Mouse (Mus musculus) megakaryocyte, adult 5-6 weeks (primary cell): ENCODE measurements around the gene Gimap9. TPM values are rescaled to one million over a fixed set of nuclear protein-coding genes. Genes with fewer than 3 reads are reported as not detected.

ENCODE experiments used
- ATAC-seq: 2 replicates; pipeline ENCODE4 v1.8.0; 2016; ENCODE audit warnings: mild to moderate bottlenecking, inconsistent platforms; ENCODE audit not compliant: poor library complexity, severe bottlenecking
- total RNA-seq, 2 experiments: library from RNA; stranded (forward) in 1 of 2; stranded (reverse) in 1 of 2; fragments of 153-499, 151-499 nt in 1 of 2; fragments of 221-1000, 200-1000 nt in 1 of 2; gene quantifications; 2 replicates each; pipeline versions ENCODE4 v1.2.3 to v1.2.4; 2015 to 2017

Gimap9 gene
- total RNA-seq, 2 experiments from 2014 or later = 5.0 to 8.9 TPM

DNA sequence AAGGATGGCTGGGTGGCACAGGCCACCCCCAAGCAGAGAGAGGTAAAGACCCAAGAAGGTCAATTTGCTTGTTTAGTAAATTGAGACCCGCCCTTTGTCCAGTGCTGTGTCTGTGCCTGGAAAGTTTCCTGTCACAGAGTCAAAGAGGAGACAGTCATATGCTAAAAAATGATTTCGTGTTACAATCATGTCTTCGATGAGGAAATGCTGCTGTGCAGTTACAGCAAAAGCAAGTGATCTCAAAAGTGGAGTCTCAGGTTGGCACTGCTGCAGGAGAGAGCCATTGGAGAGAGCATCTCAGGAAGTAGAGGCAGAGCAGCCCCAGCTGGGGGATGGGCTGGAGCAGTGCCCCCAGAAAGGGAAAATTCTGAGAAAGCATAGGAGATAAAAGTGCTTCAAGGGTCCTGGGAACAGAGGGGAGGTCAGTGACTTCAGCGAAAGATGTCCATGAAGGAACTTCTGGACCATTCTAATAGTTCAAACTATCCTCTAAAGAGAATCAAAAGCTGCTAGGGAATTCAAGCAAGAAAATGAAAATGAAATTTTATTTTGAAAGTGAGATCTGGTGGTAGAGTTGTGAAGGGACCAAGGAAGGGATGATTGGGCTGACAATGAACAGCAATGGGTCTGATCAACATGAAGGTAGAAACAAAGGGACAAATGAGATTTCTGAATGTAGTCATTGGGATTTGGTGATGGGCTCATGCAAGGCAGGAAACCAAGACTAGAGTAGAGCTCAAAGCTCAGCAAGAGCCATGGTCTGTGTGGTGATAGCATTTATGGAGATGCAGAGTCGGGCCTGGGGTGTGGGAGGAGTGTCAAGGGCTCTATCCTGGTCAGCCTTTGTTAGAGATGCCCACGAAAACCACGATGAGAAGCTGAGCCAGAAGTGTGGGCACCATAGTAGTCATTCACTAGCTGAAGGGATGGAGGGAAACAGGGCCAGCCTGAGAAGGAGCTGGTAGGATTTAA lies 10.1 kb downstream of the Gimap9 start:
- no peak for ATAC-seq

DNA sequence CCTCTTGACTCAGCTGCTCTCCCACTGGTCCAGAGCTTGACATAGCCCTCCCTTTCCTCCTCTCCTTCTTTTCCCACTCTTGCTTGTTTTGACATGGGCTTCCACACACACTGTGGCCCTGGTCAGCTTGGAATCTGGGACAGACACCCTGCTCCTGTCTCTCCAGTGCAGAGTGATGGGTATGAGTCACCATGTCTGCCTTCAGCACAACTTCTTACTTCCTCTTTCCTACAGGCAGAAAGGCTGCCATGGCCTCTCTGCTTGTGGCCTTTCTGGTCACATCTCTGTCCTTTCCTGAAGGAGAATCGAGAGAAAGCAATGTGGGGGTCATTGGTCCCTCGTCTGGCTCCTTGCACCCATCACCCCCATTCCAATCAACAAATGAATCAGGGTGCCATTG lies 11.1 kb downstream of the Gimap9 start:
- ATAC-seq = peak; percentile 90

- no peak for ATAC-seq
Measured at GRCm38 (mm10) chr6:48689320-48689719, 13.4 kb downstream of the Gimap9 start.

DNA sequence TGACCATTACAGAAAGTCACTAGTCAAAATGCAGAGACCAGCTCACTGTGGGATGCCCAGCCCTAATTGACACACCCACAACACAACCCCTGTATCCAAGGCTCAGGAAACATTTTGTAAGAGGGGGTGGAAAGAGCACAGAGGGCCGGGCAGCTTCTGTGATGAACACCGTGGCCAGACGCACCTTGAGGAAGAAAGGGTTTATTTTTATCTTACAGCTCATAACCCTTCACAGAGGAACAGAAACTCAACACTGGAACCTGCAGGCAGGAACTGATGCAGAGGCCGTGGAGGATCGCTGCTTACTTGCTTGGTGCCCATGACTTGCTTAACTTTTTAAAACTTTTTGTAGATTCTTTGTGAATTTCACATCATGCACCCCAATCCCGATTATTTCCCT lies 17.0 kb downstream of the Gimap9 start:
- ATAC-seq = no peak

- no peak for ATAC-seq
Measured at GRCm38 (mm10) chr6:48696830-48697554, 21.1 kb downstream of the Gimap9 start.

GRCm38 (mm10) chr6:48697555-48697930 lies 21.6 kb downstream of the Gimap9 start:
- no peak for ATAC-seq

DNA sequence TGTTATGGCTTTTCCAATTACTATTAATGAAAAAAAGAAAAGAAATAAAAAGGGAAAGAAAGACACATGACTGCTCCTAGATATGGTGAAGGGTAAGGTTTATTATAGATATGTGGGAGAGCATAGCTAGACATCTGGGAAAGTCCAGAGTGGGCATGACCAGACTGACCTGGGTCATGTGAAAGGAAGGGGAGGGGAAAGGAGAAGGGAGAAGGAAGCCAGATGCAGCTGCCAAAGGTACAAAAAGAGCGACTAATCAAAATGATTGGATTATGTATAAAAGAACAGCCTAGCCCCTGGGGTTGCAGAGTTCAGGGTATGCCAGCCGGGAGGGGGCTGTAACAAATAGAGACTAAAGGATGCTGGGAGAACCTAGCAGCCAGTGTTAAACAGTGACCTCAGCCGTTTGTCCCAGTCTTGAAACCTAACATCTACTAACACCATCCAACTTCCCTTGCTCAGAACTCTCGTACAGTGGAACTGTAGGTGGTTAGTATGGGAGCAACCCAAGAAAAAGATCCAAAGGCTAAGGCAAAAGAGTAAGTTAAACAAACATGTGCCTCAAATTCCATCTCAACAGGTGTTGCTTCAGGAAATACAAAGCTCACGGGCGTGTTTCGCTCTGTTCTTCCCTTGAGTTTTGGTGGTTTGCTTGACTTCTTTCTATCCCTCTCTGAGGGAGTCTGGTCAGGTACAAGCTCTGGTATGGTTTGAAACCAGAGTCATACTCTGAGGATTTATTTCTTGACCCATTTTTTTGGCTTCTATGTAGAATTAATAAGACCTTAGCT lies 22.3 kb downstream of the Gimap9 start:
- ATAC-seq = no peak

DNA sequence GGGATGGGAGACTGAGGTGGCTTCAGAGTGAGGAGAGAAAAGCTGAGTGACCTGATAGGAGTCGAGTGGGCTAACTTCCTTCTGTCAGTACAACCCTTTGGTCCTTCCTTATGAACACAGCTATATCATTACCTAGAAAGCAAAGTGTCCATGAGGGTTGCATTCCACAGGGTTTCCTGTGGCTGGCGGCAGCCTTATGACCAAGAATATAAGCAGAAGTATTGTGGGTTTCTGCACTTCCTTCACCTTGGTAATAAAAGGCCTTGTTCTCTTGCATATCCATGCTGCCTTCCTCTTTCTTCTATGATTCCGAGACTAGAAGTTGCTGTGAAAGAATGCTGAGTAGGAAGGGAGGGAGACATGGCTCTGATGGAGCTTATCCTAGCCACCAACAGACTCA lies 23.0 kb downstream of the Gimap9 start:
- peak; percentile 78 for ATAC-seq

DNA sequence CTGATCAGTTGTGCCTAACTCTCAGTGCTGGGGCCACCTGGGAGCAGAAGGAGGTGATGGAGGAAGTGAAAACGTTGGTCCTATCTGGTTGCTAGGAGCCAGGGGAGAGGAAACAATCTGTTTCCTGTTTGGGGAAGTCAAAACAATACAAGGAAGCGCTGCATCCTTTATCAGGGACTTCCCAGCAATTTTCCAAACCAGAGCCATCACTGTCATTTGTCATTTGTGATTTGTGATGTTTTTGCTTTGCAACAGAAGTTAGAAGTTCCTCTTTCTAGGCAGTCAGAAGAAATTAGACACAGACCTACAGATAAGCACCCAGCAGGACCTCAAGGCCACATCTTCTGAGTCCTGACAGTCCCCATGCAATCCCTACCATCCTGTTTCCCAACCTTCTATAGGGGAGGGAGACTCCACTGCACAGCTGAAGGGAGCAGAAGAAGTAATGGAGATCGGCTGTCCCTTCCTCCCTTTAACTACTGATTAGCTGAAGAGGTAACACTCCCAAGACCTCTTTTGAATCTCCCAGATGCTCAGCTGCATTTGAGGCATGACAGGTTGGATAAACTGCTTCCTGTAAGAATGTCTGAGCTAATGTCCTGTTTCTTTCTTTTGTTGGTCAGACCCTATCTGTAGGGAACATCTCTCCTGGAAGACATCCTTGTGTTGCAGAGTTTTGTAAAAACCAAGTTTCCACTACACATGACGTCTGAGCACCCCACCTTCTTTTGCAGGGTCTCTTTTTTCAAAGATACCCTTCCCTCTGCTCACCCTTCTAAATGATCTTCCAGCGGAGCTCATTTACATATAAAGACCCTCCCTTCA lies 24.5 kb downstream of the Gimap9 start:
- ATAC-seq = peak; percentile 38; the same call in 1 of the 2 replicates

DNA sequence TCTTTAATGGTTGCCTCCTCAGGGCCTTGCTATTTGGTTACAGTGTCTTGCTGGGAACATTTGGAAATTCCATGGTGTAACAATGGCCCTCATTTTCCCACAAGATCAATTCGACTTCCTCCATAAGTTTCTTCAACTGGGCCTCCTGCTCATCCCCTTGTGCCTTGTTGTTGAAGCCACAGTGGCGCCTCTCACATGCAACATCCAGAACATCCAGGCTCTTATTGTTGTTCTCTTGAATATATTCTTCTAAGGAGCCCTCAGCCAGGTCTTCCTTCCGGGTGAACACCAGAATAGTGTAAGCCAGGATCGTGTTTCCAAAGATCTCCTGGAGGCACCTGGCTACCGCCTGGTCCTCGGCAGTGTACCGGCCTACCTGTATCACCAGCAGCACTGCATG lies 26.2 kb downstream of the Gimap9 start:
- ATAC-seq = no peak

DNA sequence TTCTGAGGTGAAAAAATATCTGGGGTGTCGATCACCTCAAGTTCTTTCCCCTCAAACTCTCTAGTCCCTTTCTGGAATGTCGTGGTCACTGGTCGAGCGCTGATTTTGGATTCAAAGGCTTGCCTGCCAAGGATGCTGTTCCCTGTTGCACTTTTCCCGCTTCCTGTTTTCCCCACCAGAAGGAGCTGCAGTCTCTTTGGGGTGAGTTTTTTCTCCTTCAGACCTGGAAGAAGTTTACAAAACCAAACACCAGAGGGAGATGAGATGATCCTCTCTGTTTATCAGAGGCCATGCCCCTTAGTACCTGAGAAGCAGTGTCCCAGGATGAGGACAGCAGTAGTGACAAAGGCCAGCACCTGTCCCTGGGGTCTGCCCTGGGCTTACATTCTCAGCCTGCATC lies 26.7 kb downstream of the Gimap9 start:
- ATAC-seq = no peak

GRCm38 (mm10) chr6:48704146-48704545 lies 28.2 kb downstream of the Gimap9 start:
- ATAC-seq = no peak

GRCm38 (mm10) chr6:48706130-48706529 lies 30.2 kb downstream of the Gimap9 start:
- no peak for ATAC-seq

- ATAC-seq = peak; percentile 80
Measured at GRCm38 (mm10) chr6:48718455-48718854, 42.5 kb downstream of the Gimap9 start, which contains the start of the genes Gm28053 and Gimap7. TSS of gene Gm28053 (plus strand) at chr6:48718607. TSS of gene Gimap7 (plus strand) at chr6:48718621.

GRCm38 (mm10) chr6:48720326-48720725 lies 44.4 kb downstream of the Gimap9 start:
- ATAC-seq = no peak

- peak; percentile 20; the same call in 1 of the 2 replicates for ATAC-seq
Measured at GRCm38 (mm10) chr6:48723468-48723867, 47.5 kb downstream of the Gimap9 start.

GRCm38 (mm10) chr6:48725476-48725875 lies 49.5 kb downstream of the Gimap9 start:
- peak; percentile 49 for ATAC-seq

GRCm38 (mm10) chr6:48727761-48728160 lies 51.8 kb downstream of the Gimap9 start:
- peak; percentile 36 for ATAC-seq
